Mouse (Mus musculus): ENCODE data around the gene Gtf3c2.

GRCm38 (mm10) chr5:31201742-31202590 lies 22.0 kb upstream of the Gtf3c2 start, which contains the start of gene Zfp513:
- TF ChIP-seq POLR2A (IDR thresholded peaks at IDR 0.05; ENCODE audit: borderline replicate concordance, extremely low read depth, low read depth, low read length) (peak; percentile 93), CTCF (IDR thresholded peaks at IDR 0.05; ENCODE audit: insufficient read depth, low read length) (no peak)
